Mouse (Mus musculus) ES-E14 (cell line): Measurements from ENCODE around the gene Pigm.

Source experiments
- HCFC1 ChIP-seq: IDR thresholded peaks from 2 replicates; pipeline ENCODE4 v1.6.1; 2012; ENCODE audit warnings: low read length, inconsistent platforms, borderline replicate concordance; ENCODE audit not compliant: insufficient read depth
- ZC3H11A ChIP-seq: IDR thresholded peaks from 2 replicates; pipeline ENCODE4 v1.6.1; 2012; ENCODE audit warnings: low read depth, mild to moderate bottlenecking, inconsistent platforms, low read length, borderline replicate concordance

GRCm38 (mm10) chr1:172352453-172352852 is 23.9 kb upstream of the Pigm start:
- TF ChIP-seq ZC3H11A (no peak), HCFC1 (no peak)
